Mouse (Mus musculus) ZHBTc4 (cell line): ENCODE results near the gene Myof.

Experiments used
- DNase-seq: peaks from one replicate; pipeline ENCODE4 v3.0.0-alpha.2; 2011; ENCODE audit warnings: low read depth, low spot score

The Myof gene

GRCm38 (mm10) chr19:37954236-37954635 lies 89.1 kb downstream of the Myof start:
- no peak for DNase-seq

GRCm38 (mm10) chr19:37946696-37947095 lies 96.7 kb downstream of the Myof start:
- peak; percentile 40 for DNase-seq

GRCm38 (mm10) chr19:37946053-37946452 lies 97.3 kb downstream of the Myof start:
- no peak for DNase-seq

- no peak for DNase-seq
These were observed 104.2 kb downstream of the Myof start for GRCm38 (mm10) chr19:37939203-37939602.

- no peak for DNase-seq
These were observed 106.3 kb downstream of the Myof start for GRCm38 (mm10) chr19:37937092-37937491.

GRCm38 (mm10) chr19:37934640-37935039 lies 108.7 kb downstream of the Myof start:
- no peak for DNase-seq

GRCm38 (mm10) chr19:37932198-37932597 lies 111.2 kb downstream of the Myof start:
- DNase-seq: no peak

- no peak for DNase-seq
These were observed 115.5 kb downstream of the Myof start for GRCm38 (mm10) chr19:37927911-37928310.

- DNase-seq: no peak
These were observed 118.1 kb downstream of the Myof start for GRCm38 (mm10) chr19:37925323-37925722.

- DNase-seq: no peak
These were observed 119.1 kb downstream of the Myof start for GRCm38 (mm10) chr19:37924266-37924665.

- peak; percentile 93 for DNase-seq
These were observed 122.3 kb downstream of the Myof start for GRCm38 (mm10) chr19:37921098-37921497.

GRCm38 (mm10) chr19:37918515-37918932 lies 124.9 kb downstream of the Myof start:
- DNase-seq: no peak

GRCm38 (mm10) chr19:37914261-37914660 lies 129.1 kb downstream of the Myof start:
- no peak for DNase-seq

- no peak for DNase-seq
These were observed 130.9 kb downstream of the Myof start for GRCm38 (mm10) chr19:37912501-37912900.

GRCm38 (mm10) chr19:37909830-37910261 lies 133.5 kb downstream of the Myof start:
- DNase-seq: no peak

GRCm38 (mm10) chr19:37907451-37908320 lies 135.7 kb downstream of the Myof start:
- no peak for DNase-seq

GRCm38 (mm10) chr19:37906916-37907315 lies 136.5 kb downstream of the Myof start:
- no peak for DNase-seq

- no peak for DNase-seq
These were observed 147.3 kb downstream of the Myof start for GRCm38 (mm10) chr19:37896081-37896480.

GRCm38 (mm10) chr19:37891006-37891405 lies 152.4 kb downstream of the Myof start:
- peak; percentile 58 for DNase-seq

GRCm38 (mm10) chr19:37886355-37887120 lies 156.8 kb downstream of the Myof start:
- DNase-seq: peak; percentile 96

GRCm38 (mm10) chr19:37881431-37882081 lies 161.8 kb downstream of the Myof start:
- peak; percentile 64 for DNase-seq
